Mouse (Mus musculus) lung, embryonic 16.5 days (tissue): ENCODE data around the gene Chchd3. TPM values are rescaled to one million over a fixed set of nuclear protein-coding genes. Genes with fewer than 3 reads are reported as not detected.

Experiments used
- ATAC-seq: fragments of 200-750 bp; cut with Nextera tagmentation; 2 replicates; pipeline ENCODE4 v1.8.0; 2017; ENCODE audit warnings: low read depth, mild to moderate bottlenecking, moderate library complexity
- H3K27ac ChIP-seq: fragments of 300-500 bp; sonication (generic); 2 replicates; pipeline ENCODE4 v1.5.1; 2014; ENCODE audit warnings: mild to moderate bottlenecking, control low read depth, low read length
- H3K27me3 ChIP-seq: fragments of 300-500 bp; sonication (generic); 2 replicates; pipeline ENCODE4 v1.6.1; 2014; ENCODE audit warnings: low read depth, low read length, mixed read lengths; ENCODE audit not compliant: control insufficient read depth, insufficient read depth
- H3K36me3 ChIP-seq: fragments of 300-500 bp; sonication (generic); 2 replicates; pipeline ENCODE4 v1.6.1; 2014; ENCODE audit warnings: low read length; ENCODE audit not compliant: control insufficient read depth, insufficient read depth
- H3K4me1 ChIP-seq: fragments of 300-500 bp; sonication (generic); replicated peaks from 2 replicates; pipeline ENCODE4 v1.6.1; 2014; ENCODE audit warnings: low read length, mixed read lengths; ENCODE audit not compliant: control insufficient read depth, insufficient read depth
- H3K4me2 ChIP-seq: fragments of 300-500 bp; sonication (generic); 2 replicates; pipeline ENCODE4 v1.6.1; 2014; ENCODE audit warnings: low read depth, low read length, control low read depth
- H3K4me3 ChIP-seq: fragments of 300-500 bp; sonication (generic); 2 replicates; pipeline ENCODE4 v1.5.1; 2014; ENCODE audit warnings: mild to moderate bottlenecking, low read length, control low read depth
- H3K9ac ChIP-seq: fragments of 300-500 bp; sonication (generic); 2 replicates; pipeline ENCODE4 v1.6.1; 2014; ENCODE audit warnings: low read length, control low read depth
- H3K9me3 ChIP-seq: fragments of 300-500 bp; sonication (generic); 2 replicates; pipeline ENCODE4 v1.6.1; 2016; ENCODE audit warnings: low read length; ENCODE audit not compliant: control insufficient read depth
- WGBS: fragments of 180-500 bp; shearing (Covaris S2); extraction: QIAGEN DNeasy Blood & Tissue Kit; methylation state at CpG from one replicate; pipeline ENCODE4 v1.1.7; 2014; 5-methylcytosine and 5-hydroxymethylcytosine counted together
- polyA plus RNA-seq: library from polyadenylated mRNA; unstranded; fragments of >200 nt; fragmentation: Nextera tagmentation; extraction: Ambion mirVana; gene quantifications from 2 replicates; pipeline ENCODE4 v1.2.1, GENCODE M21; 2015

The Chchd3 gene
- polyA plus RNA-seq, 1 experiment from 2014 or later, result 95.9 TPM

DNA sequence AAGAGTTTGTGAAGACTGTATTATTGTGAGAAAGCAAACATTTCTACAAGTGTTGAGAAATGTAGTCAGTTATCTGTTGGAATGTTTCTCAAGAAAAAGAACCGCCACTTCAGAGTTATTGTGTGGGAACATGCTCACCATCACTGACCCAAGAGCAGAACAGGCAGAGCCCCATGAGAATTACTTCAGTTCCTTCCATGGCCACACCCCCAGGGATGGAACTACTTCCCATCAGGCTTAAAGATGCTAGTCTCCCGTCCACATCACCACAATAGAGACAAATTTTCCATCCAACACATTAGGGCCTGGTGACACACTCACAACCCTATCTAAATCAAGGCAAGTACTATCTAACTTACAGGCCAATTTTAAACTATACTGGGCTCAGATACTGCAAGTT, 28.4 kb downstream of the Chchd3 start:
- no peak for ATAC-seq
- H3K4me3 ChIP-seq, result no peak overlapping the region
- no peaks in the 10 kb centered on the region for H3K36me3 ChIP-seq
- 73% methylated on average over 2 of the region's 2 CpGs for WGBS
- no peaks in the 10 kb centered on the region for H3K9me3 ChIP-seq
- H3K27me3 ChIP-seq, result no peaks in the 10 kb centered on the region
- H3K27ac ChIP-seq, result no peak overlapping the region
- H3K9ac ChIP-seq, result no peak overlapping the region
- H3K4me2 ChIP-seq, result no peak overlapping the region
- no peaks in the 10 kb centered on the region for H3K4me1 ChIP-seq

GRCm38 (mm10) chr6:33028296-33028695, 31.8 kb downstream of the Chchd3 start:
- H3K27me3 ChIP-seq, result no peaks in the 10 kb centered on the region
- H3K9ac ChIP-seq, result no peak overlapping the region
- H3K27ac ChIP-seq, result no peak overlapping the region
- H3K4me2 ChIP-seq, result no peak overlapping the region
- no peak overlapping the region for H3K4me3 ChIP-seq
- no peaks in the 10 kb centered on the region for H3K36me3 ChIP-seq
- 87% methylated on average over 6 of the region's 6 CpGs for WGBS
- no peak for ATAC-seq
- no peaks in the 10 kb centered on the region for H3K4me1 ChIP-seq
- H3K9me3 ChIP-seq, result no peaks in the 10 kb centered on the region

- Histone ChIP-seq H3K36me3 (no peaks in the 10 kb centered on the region), H3K9ac (no peak overlapping the region), H3K27ac (no peak overlapping the region), H3K9me3 (no peaks in the 10 kb centered on the region), H3K27me3 (no peaks in the 10 kb centered on the region), H3K4me2 (no peak overlapping the region), H3K4me1 (no peaks in the 10 kb centered on the region), H3K4me3 (no peak overlapping the region)
- WGBS, result 94% methylated on average over 2 of the region's 2 CpGs
- no peak for ATAC-seq
Measured at GRCm38 (mm10) chr6:33025041-33025440, 35.0 kb downstream of the Chchd3 start.

GRCm38 (mm10) chr6:33004607-33005006, 55.5 kb downstream of the Chchd3 start:
- no peak overlapping the region for H3K4me3 ChIP-seq
- no peak overlapping the region for H3K9ac ChIP-seq
- no peak for ATAC-seq
- H3K4me2 ChIP-seq, result no peak overlapping the region
- no peaks in the 10 kb centered on the region for H3K9me3 ChIP-seq
- peaks cover 2% of the 10 kb centered on the region; the same call in 1 of the 2 replicates for H3K36me3 ChIP-seq
- no peaks in the 10 kb centered on the region for H3K27me3 ChIP-seq
- WGBS, result 65% methylated on average over 3 of the region's 3 CpGs
- H3K4me1 ChIP-seq, result no peaks in the 10 kb centered on the region
- no peak overlapping the region for H3K27ac ChIP-seq

DNA sequence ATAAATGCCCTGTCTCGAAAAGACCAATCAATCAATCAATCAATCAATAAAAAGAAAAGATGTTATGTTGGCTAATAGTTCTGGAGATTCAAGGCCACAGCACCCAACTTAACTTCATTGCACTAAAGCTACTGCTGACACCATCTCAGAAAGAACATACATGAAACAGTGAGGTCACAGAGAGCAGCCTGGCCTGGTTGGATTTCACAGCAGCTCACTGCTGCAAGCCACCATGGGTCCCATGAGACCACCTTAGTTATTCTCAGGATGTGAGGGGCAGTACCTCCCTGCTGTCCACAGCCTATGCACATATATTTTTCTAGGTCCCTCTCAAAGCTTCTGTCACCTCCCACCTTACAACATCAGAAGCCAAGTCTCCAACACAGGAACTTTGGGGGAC, 57.1 kb downstream of the Chchd3 start:
- Histone ChIP-seq H3K27ac (no peak overlapping the region), H3K36me3 (no peaks in the 10 kb centered on the region), H3K4me2 (no peak overlapping the region), H3K9me3 (no peaks in the 10 kb centered on the region), H3K4me3 (no peak overlapping the region), H3K9ac (no peak overlapping the region), H3K27me3 (no peaks in the 10 kb centered on the region), H3K4me1 (no peaks in the 10 kb centered on the region)
- ATAC-seq, result no peak
- WGBS, result 74% methylated on average over 1 of the region's 1 CpGs

GRCm38 (mm10) chr6:33001271-33001670, 58.8 kb downstream of the Chchd3 start:
- Histone ChIP-seq H3K27me3 (no peaks in the 10 kb centered on the region), H3K4me2 (no peak overlapping the region), H3K9ac (no peak overlapping the region), H3K4me3 (no peak overlapping the region), H3K9me3 (no peaks in the 10 kb centered on the region), H3K27ac (no peak overlapping the region), H3K36me3 (no peaks in the 10 kb centered on the region), H3K4me1 (peaks cover 7% of the 10 kb centered on the region; the same call in 1 of the 2 replicates)
- no peak for ATAC-seq
- 86% methylated on average over 15 of the region's 15 CpGs for WGBS

DNA sequence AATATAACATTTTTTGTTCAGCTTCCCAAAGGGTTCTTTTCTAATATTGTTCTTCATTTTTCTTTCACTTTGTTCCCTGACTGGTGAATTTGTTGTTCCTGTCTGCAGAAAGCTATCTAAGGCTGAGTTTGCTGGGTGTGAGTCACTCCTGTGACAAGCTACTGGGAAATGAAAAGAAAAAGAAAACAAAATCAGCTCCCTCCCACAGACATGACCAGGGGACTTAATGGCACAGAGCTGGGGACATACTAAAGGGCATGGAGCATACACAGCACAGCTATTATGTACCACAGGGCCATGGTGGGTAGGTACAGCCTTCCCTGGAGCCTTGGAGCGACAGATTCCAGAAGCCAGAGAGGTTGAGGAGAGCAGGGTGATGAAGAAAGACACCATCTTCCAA, 63.5 kb downstream of the Chchd3 start:
- H3K9ac ChIP-seq, result no peak overlapping the region
- no peak overlapping the region for H3K4me3 ChIP-seq
- no peaks in the 10 kb centered on the region for H3K9me3 ChIP-seq
- H3K4me1 ChIP-seq, result peaks cover 7% of the 10 kb centered on the region; the same call in 1 of the 2 replicates
- WGBS, result 89% methylated on average over 1 of the region's 1 CpGs
- no peak overlapping the region for H3K4me2 ChIP-seq
- no peaks in the 10 kb centered on the region for H3K36me3 ChIP-seq
- H3K27ac ChIP-seq, result no peak overlapping the region
- no peaks in the 10 kb centered on the region for H3K27me3 ChIP-seq
- no peak for ATAC-seq

DNA sequence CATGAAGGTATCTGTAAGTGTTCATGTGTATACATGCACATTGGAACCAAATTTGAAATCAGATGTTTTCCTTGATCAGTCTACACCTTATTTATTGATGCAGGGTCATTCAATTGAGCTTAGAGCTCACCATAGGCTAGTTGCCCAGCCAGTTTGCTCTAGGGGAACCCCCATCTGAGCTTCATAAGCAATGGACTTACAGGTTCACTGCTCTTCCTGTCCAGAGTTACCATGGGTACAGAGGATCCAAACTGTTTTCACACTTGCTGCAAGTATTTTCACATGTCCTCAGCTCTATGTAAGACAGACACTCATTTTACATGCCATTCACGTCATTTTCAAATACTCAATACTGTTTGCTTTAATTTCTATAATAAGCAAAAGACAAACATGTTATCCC, 66.2 kb downstream of the Chchd3 start:
- WGBS, result 65% methylated on average over 1 of the region's 1 CpGs
- peaks cover 7% of the 10 kb centered on the region; the same call in 1 of the 2 replicates for H3K4me1 ChIP-seq
- no peaks in the 10 kb centered on the region for H3K36me3 ChIP-seq
- H3K27me3 ChIP-seq, result no peaks in the 10 kb centered on the region
- H3K9me3 ChIP-seq, result no peaks in the 10 kb centered on the region
- no peak for ATAC-seq
- no peak overlapping the region for H3K4me2 ChIP-seq
- no peak overlapping the region for H3K27ac ChIP-seq
- no peak overlapping the region for H3K9ac ChIP-seq
- H3K4me3 ChIP-seq, result no peak overlapping the region

GRCm38 (mm10) chr6:32990061-32990633, 69.9 kb downstream of the Chchd3 start:
- H3K4me2 ChIP-seq, result no peak overlapping the region
- no peak for ATAC-seq

DNA sequence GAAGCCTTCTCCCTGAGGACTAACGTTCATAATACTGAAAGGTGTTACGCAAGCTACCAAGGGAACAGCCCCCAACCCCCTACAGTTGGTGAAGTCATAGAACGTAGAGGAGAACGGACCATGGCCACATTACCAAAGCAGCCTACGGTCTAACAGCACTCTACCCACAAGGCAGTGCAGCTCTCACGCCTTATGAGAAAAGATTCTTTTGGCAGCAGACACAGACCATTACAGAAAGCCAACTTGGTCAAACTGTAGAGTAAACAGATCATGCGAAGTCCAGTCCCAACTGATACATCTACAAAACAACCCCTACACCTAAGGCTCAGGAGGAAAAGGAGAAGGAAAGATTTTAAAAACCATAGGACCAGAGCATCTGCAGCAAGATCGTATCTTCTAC, 71.5 kb downstream of the Chchd3 start:
- H3K36me3 ChIP-seq, result no peaks in the 10 kb centered on the region
- H3K27ac ChIP-seq, result no peak overlapping the region
- H3K4me3 ChIP-seq, result no peak overlapping the region
- no peaks in the 10 kb centered on the region for H3K9me3 ChIP-seq
- no peaks in the 10 kb centered on the region for H3K4me1 ChIP-seq
- H3K9ac ChIP-seq, result no peak overlapping the region
- no peak for ATAC-seq
- no peak overlapping the region for H3K4me2 ChIP-seq
- H3K27me3 ChIP-seq, result no peaks in the 10 kb centered on the region
- WGBS, result 88% methylated on average over 8 of the region's 8 CpGs

More at GRCm38 (mm10) chr6:32990061-32990633, 69.9 kb downstream of the Chchd3 start:
- Histone ChIP-seq H3K27ac (no peak overlapping the region), H3K36me3 (no peaks in the 10 kb centered on the region), H3K9me3 (no peaks in the 10 kb centered on the region), H3K27me3 (no peaks in the 10 kb centered on the region), H3K4me1 (no peaks in the 10 kb centered on the region), H3K9ac (no peak overlapping the region), H3K4me3 (no peak overlapping the region)
- 37% methylated on average over 12 of the region's 12 CpGs for WGBS
